Mouse (Mus musculus) mouse trophoblast stem cell (cell line): ENCODE data around the gene Scgb1b29.
"Not testable (repeated sequence)": the region's sequence is repeated elsewhere in the genome, so short reads cannot be mapped to it uniquely, and the experiment has no call there.

ENCODE experiments used
- in situ Hi-C, 2 experiments: fragments of 300-500 bp; cut with MseI, MboI; formaldehyde crosslinking; loops; 2 replicates in 1 of 2; 3 replicates in 1 of 2; pipeline ENCODE4 v1.15.1; 2025

The Scgb1b29 gene

DNA sequence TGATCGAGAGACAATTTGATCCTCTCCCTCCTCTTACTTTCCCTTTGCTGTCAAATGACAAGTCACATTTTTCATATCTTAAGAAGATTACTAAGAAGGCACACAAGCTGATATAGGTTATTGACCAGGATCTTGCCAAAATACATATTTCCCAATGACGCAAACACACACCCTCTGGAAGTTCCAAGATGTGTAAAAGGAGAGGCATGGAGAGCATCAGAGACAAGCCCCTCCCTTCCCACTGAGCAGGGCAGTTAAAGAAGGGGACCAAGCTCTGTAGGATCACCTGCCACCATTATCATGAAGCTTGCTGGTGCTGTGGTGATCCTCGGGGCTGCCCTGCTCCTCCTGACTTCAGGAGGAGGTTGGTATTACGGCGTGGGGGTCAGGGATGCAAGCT is at the start of gene Scgb1b29:
Gene Scgb1b29, plus strand, starts transcription at position 301 of the 400 bp plus-strand sequence.
- in situ Hi-C loops = not testable (repeated sequence)

GRCm38 (mm10) chr7:32428636-32429035 is 12.7 kb upstream of the Scgb1b29 start:
- in situ Hi-C loops = not testable (repeated sequence)
